Comparison of ENCODE assay signal across 8 mouse cellular contexts in genomic region chr11:103267346-103268219, GRCm38 (mm10). TPM values are rescaled to one million over a fixed set of nuclear protein-coding genes. Genes with fewer than 3 reads are reported as not detected.
A peak's percentile ranks its signal among the peaks of the same experiment; 100 is the strongest.
DNase-seq lines count a peak whose midpoint lies in the region; ATAC-seq and TF ChIP-seq lines count a peak whose summit lies in the region.

Gene Map3k14 (minus strand): TSS chr11:103267472.

- 1% methylated on average over 53 of the region's 55 CpGs for WGBS in kidney, embryonic 14.5 days
- under 1% methylated on average over 55 of the region's 55 CpGs for WGBS in limb, embryonic 15.5 days

- H3K27ac ChIP-seq in bone marrow macrophage, adult 2 months (ENCODE audit: insufficient read depth, low read depth, low read length), result peak within 1 kb of the TSS; percentile 64
- peak within 1 kb of the TSS; percentile 80 for H3K27ac ChIP-seq in embryonic fibroblast, embryonic 13.5 days (ENCODE audit: insufficient read depth, low read length)
- H3K27ac ChIP-seq in kidney, embryonic 14.5 days (ENCODE audit: low read depth, low read length), result peak within 1 kb of the TSS; percentile 87
- peak within 1 kb of the TSS; percentile 93 for H3K27ac ChIP-seq in limb, embryonic 15.5 days

- H3K4me3 ChIP-seq in bone marrow macrophage, adult 2 months (ENCODE audit: insufficient read depth, low read length), result peak within 1 kb of the TSS; percentile 77
- peak within 1 kb of the TSS; percentile 71 for H3K4me3 ChIP-seq in embryonic fibroblast, embryonic 13.5 days (ENCODE audit: insufficient read depth, low read length)
- peak within 1 kb of the TSS; percentile 69 for H3K4me3 ChIP-seq in kidney, embryonic 14.5 days (ENCODE audit: low read length)
- peak within 1 kb of the TSS; percentile 74 for H3K4me3 ChIP-seq in limb, embryonic 15.5 days

- no peaks in the 10 kb centered on the region for H3K9me3 ChIP-seq in kidney, embryonic 14.5 days (ENCODE audit: control insufficient read depth, low read length)
- no peaks in the 10 kb centered on the region for H3K9me3 ChIP-seq in limb, embryonic 15.5 days

- peak; percentile 99 for ATAC-seq in kidney, embryonic 14.5 days (ENCODE audit: low FRiP score, low TSS enrichment)
- ATAC-seq in limb, embryonic 15.5 days (ENCODE audit: insufficient number of reproducible peaks, low FRiP score, low TSS enrichment, low read depth), result peak; percentile 99

- TF ChIP-seq POLR2A in bone marrow macrophage, adult 2 months (IDR thresholded peaks at IDR 0.05; ENCODE audit: borderline replicate concordance, low read depth, low read length), result no peak; the same call in 1 of the 2 replicates
- no peak; the same call in 1 of the 2 replicates for TF ChIP-seq POLR2A in embryonic fibroblast, embryonic 13.5 days (IDR thresholded peaks at IDR 0.05; ENCODE audit: low read depth, low read length)

- no peak for TF ChIP-seq CTCF in bone marrow macrophage, adult 2 months (IDR thresholded peaks at IDR 0.05; ENCODE audit: low read depth, low read length)
- TF ChIP-seq CTCF in embryonic fibroblast, embryonic 13.5 days (IDR thresholded peaks at IDR 0.05; ENCODE audit: borderline replicate concordance, insufficient read depth, low read length), result no peak

- DNase-seq in A20 (ENCODE audit: low read depth, low spot score), result peak; percentile 99
- peak; percentile 100 for DNase-seq in heart, adult 9 months (ENCODE audit: low spot score in 2 of 2)
- DNase-seq in monocyte, adult 2 months (ENCODE audit: low read depth in 1 of 2, low spot score in 2 of 2), result peak; percentile 98 to 99
- peak; percentile 99 to 100 for DNase-seq in spleen, postnatal 36 days (ENCODE audit: low spot score in 2 of 2)

- H3K36me3 ChIP-seq in kidney, embryonic 14.5 days (ENCODE audit: control insufficient read depth, insufficient read depth, low read length), result no peaks in the 10 kb centered on the region
- no peaks in the 10 kb centered on the region for H3K36me3 ChIP-seq in limb, embryonic 15.5 days

- H3K27me3 ChIP-seq in kidney, embryonic 14.5 days (ENCODE audit: control insufficient read depth, insufficient read depth, low read length), result no peaks in the 10 kb centered on the region
- H3K27me3 ChIP-seq in limb, embryonic 15.5 days, result no peaks in the 10 kb centered on the region

- peak within 1 kb of the TSS; percentile 83 for H3K9ac ChIP-seq in kidney, embryonic 14.5 days (ENCODE audit: low read depth, low read length)
- H3K9ac ChIP-seq in limb, embryonic 15.5 days, result peak within 1 kb of the TSS; percentile 73

- H3K4me2 ChIP-seq in kidney, embryonic 14.5 days (replicated peaks; ENCODE audit: low read depth, low read length), result peak within 1 kb of the TSS; percentile 81
- H3K4me2 ChIP-seq in limb, embryonic 15.5 days, result peak within 1 kb of the TSS; percentile 85

- peaks cover 41% of the 10 kb centered on the region for H3K4me1 ChIP-seq in bone marrow macrophage, adult 2 months (ENCODE audit: control insufficient read depth, insufficient read depth, low read length)
- peaks cover 10% of the 10 kb centered on the region for H3K4me1 ChIP-seq in embryonic fibroblast, embryonic 13.5 days (ENCODE audit: control insufficient read depth, insufficient read depth, low read length)
- peaks cover 44% of the 10 kb centered on the region for H3K4me1 ChIP-seq in kidney, embryonic 14.5 days (ENCODE audit: control insufficient read depth, insufficient read depth, low read length)
- H3K4me1 ChIP-seq in limb, embryonic 15.5 days, result peaks cover 56% of the 10 kb centered on the region

RNA-seq across cellular contexts. Expression of gene Map3k14, which starts in this region (rescaled TPM):
- polyA plus RNA-seq in bone marrow macrophage, adult 2 months (2012; ENCODE audit: insufficient read depth, insufficient read length, missing spikeins), result 17.9 and 18.7 TPM in 2 replicates
- 8.4 and 8.5 TPM in 2 replicates for polyA plus RNA-seq in embryonic fibroblast, embryonic 13.5 days (2011; ENCODE audit: insufficient read length, low read depth, missing spikeins)
- polyA plus RNA-seq in kidney, embryonic 14.5 days (2014; fragmentation: Nextera tagmentation; extraction: Ambion mirVana), result 3.3 and 4.8 TPM in 2 replicates
- polyA plus RNA-seq in limb, embryonic 15.5 days (2015; fragmentation: Nextera tagmentation; extraction: Ambion mirVana), result 4.3 and 5.3 TPM in 2 replicates

Comparison
In these comparisons a context has a peak if more than half of its experiments do, and no peak if none do; other contexts are left out.
1. Peak in every context shown above with its lines: DNase-seq, ATAC-seq, H3K4me3 ChIP-seq and H3K27ac ChIP-seq.